Mouse (Mus musculus) hindbrain, embryonic 10.5 days (tissue): ENCODE measurements around the gene Prtg. TPM values are rescaled to one million over a fixed set of nuclear protein-coding genes. Genes with fewer than 3 reads are reported as not detected.

Experiments used
- DNase-seq: peaks from one replicate; pipeline ENCODE4 v3.0.0-alpha.2; 2017; ENCODE audit warnings: low spot score
- H3K27ac ChIP-seq: fragments of 300-500 bp; sonication (generic); 2 replicates; pipeline ENCODE4 v1.5.1; 2016; ENCODE audit warnings: mild to moderate bottlenecking, moderate library complexity
- H3K27me3 ChIP-seq: fragments of 300-500 bp; sonication (generic); 2 replicates; pipeline ENCODE4 v1.6.1; 2016; ENCODE audit warnings: mild to moderate bottlenecking; ENCODE audit not compliant: poor library complexity, insufficient read depth, severe bottlenecking
- H3K36me3 ChIP-seq: fragments of 300-500 bp; sonication (generic); 2 replicates; pipeline ENCODE4 v1.6.1; 2016; ENCODE audit warnings: mild to moderate bottlenecking, moderate library complexity
- H3K4me1 ChIP-seq: fragments of 300-500 bp; sonication (generic); replicated peaks from 2 replicates; pipeline ENCODE4 v1.6.1; 2016; ENCODE audit warnings: mild to moderate bottlenecking
- H3K4me3 ChIP-seq: fragments of 300-500 bp; sonication (generic); 2 replicates; pipeline ENCODE4 v1.5.1; 2016; ENCODE audit warnings: mild to moderate bottlenecking, moderate library complexity
- H3K9me3 ChIP-seq: fragments of 300-500 bp; sonication (generic); 2 replicates; pipeline ENCODE4 v1.6.1; 2016; ENCODE audit warnings: mild to moderate bottlenecking, moderate library complexity
- WGBS: fragments of 180-500 bp; shearing (Covaris S2); methylation state at CpG from one replicate; pipeline ENCODE4 v1.1.7; 2016; 5-methylcytosine and 5-hydroxymethylcytosine counted together
- polyA plus RNA-seq: library from polyadenylated mRNA; unstranded; fragments of >200 nt; fragmentation: Nextera tagmentation; extraction: Ambion mirVana; gene quantifications from 2 replicates; pipeline ENCODE4 v1.2.1, GENCODE M21; 2016

Gene Prtg
- polyA plus RNA-seq, 1 experiment from 2014 or later: 7.6 TPM

DNA sequence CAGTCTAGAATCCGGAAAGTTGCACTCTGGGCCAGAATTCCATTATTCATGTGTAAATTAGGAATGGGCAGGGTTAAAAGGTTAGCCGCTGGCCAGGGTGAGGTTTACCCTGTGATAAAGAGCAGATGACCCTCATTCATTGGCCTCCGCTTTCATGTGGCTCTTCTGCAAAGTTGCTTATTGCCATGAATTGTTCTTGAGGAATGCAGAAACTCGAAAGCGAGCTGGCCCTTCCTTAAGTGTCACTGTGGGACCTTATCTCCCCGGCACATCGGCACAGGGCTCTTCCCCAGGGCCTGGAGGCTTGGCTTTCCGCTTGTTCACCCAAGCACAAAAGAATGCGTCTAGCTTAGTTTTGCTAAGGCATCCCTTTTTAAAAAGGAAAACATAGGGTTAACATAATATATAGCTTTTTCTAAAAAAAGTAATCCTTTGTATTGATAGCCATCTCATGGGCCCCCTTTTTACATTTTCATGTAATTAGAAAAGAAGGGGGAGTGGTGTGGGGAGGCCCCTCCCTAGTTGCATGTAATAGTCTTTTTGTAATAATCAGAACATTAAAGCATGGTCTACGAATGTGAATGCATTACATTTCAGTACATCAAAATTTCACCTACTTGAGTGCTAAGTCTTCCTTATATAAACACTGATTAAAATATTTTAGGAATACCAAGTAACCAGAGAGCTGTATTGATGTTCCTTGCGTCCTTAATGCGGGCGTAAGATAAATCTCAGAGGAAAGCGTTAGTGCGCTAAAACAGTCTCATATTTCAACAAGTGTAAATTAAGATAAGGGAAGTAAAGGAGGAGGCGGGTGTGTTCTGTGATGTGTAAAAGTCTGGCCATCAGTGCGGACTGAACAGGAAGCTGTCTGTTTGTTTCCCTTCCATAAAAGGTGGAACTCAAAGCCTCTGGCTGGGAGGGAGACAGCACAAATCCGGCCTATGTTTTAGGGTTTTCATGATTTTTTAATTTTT, 6.2 kb downstream of the Prtg start:
- no peaks in the 10 kb centered on the region for H3K9me3 ChIP-seq
- no peaks in the 10 kb centered on the region for H3K27me3 ChIP-seq
- H3K4me1 ChIP-seq: peaks cover 69% of the 10 kb centered on the region
- WGBS: 12% methylated on average over 18 of the region's 18 CpGs
- H3K36me3 ChIP-seq: peaks cover 66% of the 10 kb centered on the region
- peak; percentile 81 for DNase-seq
- peak overlapping the region; percentile 97 for H3K4me3 ChIP-seq
- peak overlapping the region; percentile 76 for H3K27ac ChIP-seq

DNA sequence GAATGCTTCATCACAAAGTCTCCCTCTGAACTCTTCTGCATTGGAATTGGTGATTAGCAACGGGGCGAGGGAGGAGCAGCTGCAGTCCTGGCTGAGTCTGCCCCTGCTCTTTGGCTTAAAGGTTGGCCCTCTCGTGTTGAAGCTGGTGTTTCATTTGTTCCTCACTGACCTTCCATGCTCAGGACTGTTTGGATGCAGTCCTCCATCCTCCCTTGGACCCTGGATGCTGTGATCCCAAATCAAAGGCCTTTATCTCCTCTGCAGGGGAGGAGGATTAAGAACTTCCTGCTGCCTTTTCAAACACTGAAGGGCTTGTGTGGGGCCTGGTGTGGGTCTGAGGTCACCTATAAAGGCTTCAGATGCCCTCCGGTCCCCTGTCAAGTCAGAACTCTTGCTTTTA, 18.8 kb downstream of the Prtg start:
- Histone ChIP-seq H3K4me3 (peak overlapping the region; percentile 24), H3K27me3 (no peaks in the 10 kb centered on the region), H3K27ac (peak overlapping the region; percentile 79), H3K9me3 (no peaks in the 10 kb centered on the region), H3K36me3 (peaks cover 62% of the 10 kb centered on the region), H3K4me1 (peaks cover 66% of the 10 kb centered on the region)
- no peak for DNase-seq
- 5% methylated on average over 4 of the region's 4 CpGs for WGBS

DNA sequence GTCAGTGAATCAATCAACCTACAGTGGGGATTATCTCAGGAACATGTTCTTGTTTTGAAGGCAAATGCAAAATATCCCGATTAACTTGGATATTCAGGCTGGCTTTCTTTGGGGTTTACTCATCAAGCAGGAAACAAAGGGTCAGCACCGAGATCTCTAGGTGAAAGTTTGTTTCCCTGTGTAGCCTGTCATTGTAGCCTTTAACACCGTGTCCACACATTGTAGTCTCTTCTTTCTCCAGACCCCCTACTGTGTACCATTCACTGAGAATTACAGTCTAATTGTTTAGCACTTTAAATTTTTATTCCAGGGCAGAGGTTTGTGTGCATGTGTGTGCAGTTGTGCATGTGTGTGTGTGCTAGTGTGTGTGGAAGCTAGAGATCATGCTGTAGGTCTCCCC, 19.3 kb downstream of the Prtg start:
- Histone ChIP-seq H3K27me3 (no peaks in the 10 kb centered on the region), H3K4me3 (no peak overlapping the region), H3K36me3 (peaks cover 62% of the 10 kb centered on the region), H3K9me3 (no peaks in the 10 kb centered on the region), H3K4me1 (peaks cover 66% of the 10 kb centered on the region), H3K27ac (peak overlapping the region; percentile 79)
- no peak for DNase-seq
- WGBS: 9% methylated on average over 3 of the region's 3 CpGs

DNA sequence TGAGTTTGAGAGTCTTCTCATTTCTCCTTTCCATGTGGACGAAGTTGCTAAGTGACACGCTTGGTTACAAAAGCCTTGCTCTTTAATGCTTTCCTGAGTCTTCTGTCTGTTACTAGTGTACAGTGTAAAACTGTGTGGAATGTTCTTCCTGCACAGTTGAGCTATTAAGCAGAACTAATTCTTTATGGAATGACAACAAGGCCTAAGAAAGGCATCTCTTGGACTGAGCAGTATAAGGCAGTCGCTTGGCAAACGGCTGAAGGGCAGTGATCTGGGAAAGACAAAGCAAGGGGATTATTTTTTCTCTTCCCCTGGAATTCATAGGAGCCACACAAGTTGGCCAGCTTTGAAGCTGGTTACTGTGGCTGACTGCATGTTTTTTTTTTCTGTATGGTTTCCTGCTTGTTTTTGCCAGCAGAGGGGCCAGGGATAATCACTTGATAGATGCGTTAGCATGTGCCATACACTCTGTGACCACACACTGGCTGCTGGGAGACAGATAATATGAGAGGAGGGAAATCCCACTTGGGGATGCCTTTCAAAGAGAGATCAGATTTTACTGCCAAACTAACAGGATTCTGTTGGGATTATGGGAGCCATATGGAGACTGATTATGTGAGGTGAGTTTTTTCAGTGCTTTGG, 22.1 kb downstream of the Prtg start:
- WGBS: 52% methylated on average over 5 of the region's 5 CpGs
- Histone ChIP-seq H3K4me1 (peaks cover 70% of the 10 kb centered on the region), H3K4me3 (no peak overlapping the region), H3K27me3 (no peaks in the 10 kb centered on the region), H3K36me3 (peaks cover 59% of the 10 kb centered on the region), H3K9me3 (no peaks in the 10 kb centered on the region), H3K27ac (peak overlapping the region; percentile 62)
- no peak for DNase-seq

DNA sequence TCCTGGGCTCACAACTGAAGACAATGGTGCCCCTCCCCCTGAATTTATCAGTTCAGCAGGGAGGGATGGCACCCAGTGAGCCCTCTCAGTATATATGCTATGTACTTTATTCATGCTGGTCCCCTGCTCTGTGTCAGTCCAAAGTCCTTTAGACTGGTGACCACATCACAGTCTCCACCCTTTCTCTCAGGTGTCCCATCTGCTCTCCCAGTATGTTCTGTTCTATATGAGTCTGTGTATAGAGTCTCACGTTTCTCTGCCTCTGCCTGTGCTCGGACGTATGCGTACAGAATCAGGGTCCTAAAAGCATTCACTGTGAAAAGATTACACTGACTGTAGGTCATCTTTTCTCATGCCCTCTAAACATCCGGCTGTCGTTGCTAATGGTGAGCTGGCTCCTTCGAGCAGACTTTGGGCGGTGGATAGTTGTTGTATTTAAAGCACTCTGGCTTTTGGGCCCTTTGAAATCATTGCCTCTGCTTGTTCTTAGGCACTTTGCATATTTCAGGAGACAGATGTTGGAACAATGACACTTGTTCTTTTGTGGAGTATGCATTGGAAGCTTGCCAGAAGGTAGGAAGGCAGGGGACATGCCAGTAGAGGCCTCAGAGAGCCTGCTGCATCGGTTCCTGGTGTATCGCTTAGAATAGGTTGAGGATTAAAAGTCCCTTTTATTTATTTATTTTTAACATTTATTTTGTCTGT, 27.5 kb downstream of the Prtg start:
- no peaks in the 10 kb centered on the region for H3K27me3 ChIP-seq
- H3K4me3 ChIP-seq: peak overlapping the region; percentile 5
- peaks cover 55% of the 10 kb centered on the region for H3K36me3 ChIP-seq
- peak overlapping the region; percentile 76 for H3K27ac ChIP-seq
- 34% methylated on average over 10 of the region's 10 CpGs for WGBS
- no peaks in the 10 kb centered on the region for H3K9me3 ChIP-seq
- DNase-seq: no peak
- H3K4me1 ChIP-seq: peaks cover 65% of the 10 kb centered on the region

DNA sequence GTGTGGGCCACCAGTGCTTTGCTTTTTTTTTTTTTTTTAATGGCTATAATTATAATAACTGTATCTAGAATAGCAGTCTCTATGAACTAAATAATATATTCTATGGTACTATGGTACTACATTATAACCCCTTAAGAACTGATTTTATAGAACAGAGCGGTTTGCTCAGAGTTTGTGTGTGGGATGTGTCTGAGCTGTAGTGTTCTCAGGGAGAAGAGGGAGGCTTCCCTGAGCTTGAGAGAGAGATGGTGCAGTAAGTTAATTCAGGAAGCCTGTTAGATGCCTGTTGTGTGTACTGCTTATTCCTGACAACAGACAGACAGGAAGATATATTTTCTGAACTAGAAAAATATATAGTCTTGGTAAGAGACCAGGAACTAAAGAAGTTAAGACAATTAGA, 28.3 kb downstream of the Prtg start:
- peak overlapping the region; percentile 62; the same call in 1 of the 2 replicates for H3K27ac ChIP-seq

DNA sequence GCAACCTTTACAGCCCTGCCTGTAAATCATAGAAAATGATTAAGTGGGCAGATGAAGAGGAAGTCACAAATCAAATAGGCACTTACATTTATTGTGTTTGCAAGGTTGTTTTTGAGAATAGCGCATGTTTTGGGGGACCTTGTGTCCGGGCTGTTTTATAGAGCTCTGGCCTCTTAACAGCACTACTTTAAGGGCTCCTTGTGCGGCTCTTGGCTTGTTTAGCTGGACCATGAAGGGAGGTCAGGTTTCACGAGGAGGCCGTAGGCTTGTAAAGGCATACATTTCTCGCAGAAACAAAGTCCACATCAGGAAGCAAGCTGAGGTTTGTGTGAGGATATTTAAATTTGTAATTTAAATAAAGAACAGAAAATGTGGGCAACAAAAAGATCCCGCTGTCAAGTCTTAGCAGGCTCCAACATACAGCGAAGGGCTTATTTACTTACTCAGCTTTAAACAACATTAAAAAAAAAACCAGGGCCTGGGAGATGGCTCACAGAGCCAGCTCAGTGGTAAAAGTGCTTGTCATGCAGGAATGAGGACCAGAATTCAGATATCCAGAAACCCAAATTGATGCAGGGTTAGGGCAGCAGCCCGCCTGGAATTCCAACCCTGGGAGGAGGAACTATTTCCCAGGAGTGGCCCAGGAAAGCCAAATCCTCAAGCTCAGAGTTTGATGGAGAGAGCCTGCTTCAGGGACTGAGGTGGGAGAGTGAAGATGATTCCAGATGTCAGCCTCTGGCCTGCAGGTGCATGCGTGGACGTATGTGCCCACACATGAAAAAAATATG, 30.2 kb downstream of the Prtg start:
- H3K9me3 ChIP-seq: no peaks in the 10 kb centered on the region
- H3K36me3 ChIP-seq: peaks cover 57% of the 10 kb centered on the region
- no peak overlapping the region for H3K4me3 ChIP-seq
- no peak for DNase-seq
- no peaks in the 10 kb centered on the region for H3K27me3 ChIP-seq
- WGBS: 68% methylated on average over 11 of the region's 11 CpGs
- H3K4me1 ChIP-seq: peaks cover 56% of the 10 kb centered on the region
- peak overlapping the region; percentile 37; the same call in 1 of the 2 replicates for H3K27ac ChIP-seq

More for the DNA sequence above, 28.3 kb downstream of the Prtg start:
- H3K9me3 ChIP-seq: no peaks in the 10 kb centered on the region
- no peaks in the 10 kb centered on the region for H3K27me3 ChIP-seq
- no peak overlapping the region for H3K4me3 ChIP-seq
- H3K36me3 ChIP-seq: peaks cover 55% of the 10 kb centered on the region
- H3K4me1 ChIP-seq: peaks cover 60% of the 10 kb centered on the region
- 98% methylated on average over 1 of the region's 1 CpGs for WGBS
- no peak for DNase-seq

DNA sequence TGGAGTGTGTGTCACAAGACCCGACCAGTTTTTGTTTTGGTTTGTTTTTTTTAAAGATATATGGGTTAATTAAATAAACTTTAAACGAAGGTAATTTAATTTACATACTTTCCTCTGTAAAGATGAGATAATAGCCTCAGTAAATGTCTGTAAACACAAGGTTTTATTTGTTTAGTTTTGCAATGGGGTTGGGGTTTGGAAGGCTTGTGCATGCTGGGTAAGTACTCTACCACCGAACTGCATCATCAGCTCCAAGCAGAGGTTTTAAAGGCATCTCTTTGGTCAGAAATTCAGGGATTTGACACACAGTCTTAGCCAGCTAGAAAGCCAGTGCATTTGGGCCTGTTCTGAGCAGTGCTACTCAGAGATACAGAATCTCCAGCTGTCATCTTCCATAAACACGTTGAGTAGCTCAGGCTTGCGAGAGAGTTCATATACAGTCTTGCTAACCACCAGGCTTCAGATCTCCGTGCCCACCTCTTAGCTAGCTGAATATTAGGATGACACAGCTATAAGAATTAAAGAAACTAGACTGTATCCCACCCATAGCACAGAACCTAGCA, 31.0 kb downstream of the Prtg start:
- H3K27ac ChIP-seq: no peak overlapping the region
- H3K4me1 ChIP-seq: peaks cover 49% of the 10 kb centered on the region
- no peaks in the 10 kb centered on the region for H3K27me3 ChIP-seq
- DNase-seq: no peak
- no peak overlapping the region for H3K4me3 ChIP-seq
- 88% methylated on average over 6 of the region's 6 CpGs for WGBS
- no peaks in the 10 kb centered on the region for H3K9me3 ChIP-seq
- H3K36me3 ChIP-seq: peaks cover 57% of the 10 kb centered on the region

DNA sequence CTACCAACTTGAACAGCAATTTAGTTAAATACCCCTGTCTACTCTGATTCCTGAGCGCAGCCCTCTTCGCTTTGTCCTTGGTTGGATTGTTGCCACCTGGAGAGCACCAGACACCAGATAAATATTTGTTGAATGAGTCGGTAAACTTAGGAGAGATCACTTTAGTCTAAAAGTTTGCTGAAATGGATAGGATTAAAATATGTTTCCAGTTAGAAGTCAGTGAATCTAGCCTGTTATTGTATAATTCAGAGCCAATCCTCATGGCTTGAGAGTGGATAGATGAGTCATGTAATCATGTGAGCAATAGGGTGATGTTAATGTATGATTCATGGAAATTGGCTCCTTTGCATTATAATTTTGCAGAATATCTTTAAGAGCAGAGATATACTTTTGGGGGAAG, 31.6 kb downstream of the Prtg start:
- Histone ChIP-seq H3K27ac (no peak overlapping the region), H3K9me3 (no peaks in the 10 kb centered on the region), H3K36me3 (peaks cover 60% of the 10 kb centered on the region), H3K4me1 (peaks cover 43% of the 10 kb centered on the region), H3K27me3 (no peaks in the 10 kb centered on the region), H3K4me3 (no peak overlapping the region)
- DNase-seq: no peak
- 93% methylated on average over 3 of the region's 3 CpGs for WGBS

DNA sequence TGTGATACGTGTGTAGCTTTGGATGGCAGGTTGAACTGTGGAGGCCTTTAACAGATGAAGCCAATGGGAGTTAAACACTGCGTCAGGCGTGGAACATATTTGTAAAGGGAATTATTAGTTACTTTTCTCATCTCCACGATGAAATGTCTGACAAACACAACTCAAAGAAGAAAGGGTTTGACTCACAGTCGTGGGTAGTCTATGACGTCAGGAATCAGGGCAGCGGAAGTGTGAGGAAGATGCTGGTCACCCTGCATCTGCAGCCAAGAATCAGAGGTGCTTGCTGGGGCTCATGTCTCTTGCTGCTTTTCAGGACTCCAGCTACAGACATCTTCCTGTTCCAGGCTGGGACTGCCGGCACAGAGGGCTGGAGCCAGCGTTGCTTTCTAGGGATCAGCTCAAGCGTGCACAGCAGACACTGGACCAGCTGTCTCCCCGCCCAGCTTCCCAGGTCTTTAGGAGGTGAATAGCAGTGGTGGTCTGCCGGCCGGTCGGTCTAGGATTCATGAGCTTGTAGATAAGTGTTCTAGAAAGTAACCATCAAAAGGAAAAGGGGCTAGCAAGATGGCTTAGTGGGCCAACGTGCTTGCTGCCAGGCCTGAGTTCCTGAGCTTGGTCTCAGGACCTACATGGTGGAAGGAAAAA, 32.8 kb downstream of the Prtg start:
- Histone ChIP-seq H3K4me1 (peaks cover 32% of the 10 kb centered on the region), H3K9me3 (no peaks in the 10 kb centered on the region), H3K27me3 (no peaks in the 10 kb centered on the region), H3K27ac (no peak overlapping the region), H3K36me3 (peaks cover 72% of the 10 kb centered on the region), H3K4me3 (no peak overlapping the region)
- WGBS: 89% methylated on average over 15 of the region's 15 CpGs
- DNase-seq: no peak

DNA sequence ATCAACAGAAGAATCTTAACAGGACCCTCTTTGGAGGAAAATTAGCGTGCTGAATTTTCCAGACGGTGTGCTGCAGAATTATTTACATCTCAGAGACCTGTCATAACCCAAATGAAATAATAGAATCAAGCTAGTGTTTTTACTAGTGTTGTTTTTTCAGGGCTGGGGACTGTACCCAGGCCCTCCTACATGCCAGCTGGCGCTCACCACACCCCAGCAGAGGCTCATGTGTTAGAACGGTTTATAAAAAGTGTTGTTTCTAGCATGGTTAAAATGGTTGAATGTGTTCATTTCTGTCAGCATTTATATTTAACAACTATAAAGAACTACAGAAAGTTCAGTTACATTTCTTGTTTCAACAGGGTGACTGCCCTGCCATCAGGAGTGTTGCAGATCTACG, 37.8 kb downstream of the Prtg start:
- WGBS: 94% methylated on average over 5 of the region's 5 CpGs
- peaks cover 99% of the 10 kb centered on the region for H3K36me3 ChIP-seq
- no peak overlapping the region for H3K4me3 ChIP-seq

More for the DNA sequence above, 37.8 kb downstream of the Prtg start:
- no peak for DNase-seq
- Histone ChIP-seq H3K9me3 (peaks cover 8% of the 10 kb centered on the region; the same call in 1 of the 2 replicates), H3K27ac (no peak overlapping the region), H3K27me3 (no peaks in the 10 kb centered on the region), H3K4me1 (peaks cover 2% of the 10 kb centered on the region)
